Mouse (Mus musculus): Measurements from ENCODE around the gene Tbc1d2b. TPM values are rescaled to one million over a fixed set of nuclear protein-coding genes. Genes with fewer than 3 reads are reported as not detected.

Tbc1d2b gene
- polyA plus RNA-seq, 1 experiment from 2014 or later: 6.7 TPM

GRCm38 (mm10) chr9:90262063-90262462 lies 8.5 kb downstream of the Tbc1d2b start:
- H3K27me3 ChIP-seq (ENCODE audit: control insufficient read depth, insufficient read depth, low read length): no peaks in the 10 kb centered on the region
- H3K4me3 ChIP-seq (ENCODE audit: low read depth, low read length): no peak overlapping the region
- no peak; the same call in 1 of the 2 replicates for ATAC-seq (replicated peaks; ENCODE audit: insufficient number of reproducible peaks, low FRiP score, low TSS enrichment)
- peak overlapping the region; percentile 27; the same call in 1 of the 2 replicates for H3K4me2 ChIP-seq
- 36% methylated on average over 3 of the region's 3 CpGs for WGBS (ENCODE audit: insufficient replicate concordance)
- no peaks in the 10 kb centered on the region for H3K36me3 ChIP-seq (ENCODE audit: control insufficient read depth, insufficient read depth, low read length)
- no peak overlapping the region for H3K27ac ChIP-seq (ENCODE audit: low read depth, low read length)
- H3K9ac ChIP-seq (ENCODE audit: low read depth, low read length): no peak overlapping the region
- peaks cover 42% of the 10 kb centered on the region for H3K4me1 ChIP-seq (ENCODE audit: control insufficient read depth, insufficient read depth, low read length)
- no peaks in the 10 kb centered on the region for H3K9me3 ChIP-seq (replicated peaks; ENCODE audit: control insufficient read depth, low read length)

DNA sequence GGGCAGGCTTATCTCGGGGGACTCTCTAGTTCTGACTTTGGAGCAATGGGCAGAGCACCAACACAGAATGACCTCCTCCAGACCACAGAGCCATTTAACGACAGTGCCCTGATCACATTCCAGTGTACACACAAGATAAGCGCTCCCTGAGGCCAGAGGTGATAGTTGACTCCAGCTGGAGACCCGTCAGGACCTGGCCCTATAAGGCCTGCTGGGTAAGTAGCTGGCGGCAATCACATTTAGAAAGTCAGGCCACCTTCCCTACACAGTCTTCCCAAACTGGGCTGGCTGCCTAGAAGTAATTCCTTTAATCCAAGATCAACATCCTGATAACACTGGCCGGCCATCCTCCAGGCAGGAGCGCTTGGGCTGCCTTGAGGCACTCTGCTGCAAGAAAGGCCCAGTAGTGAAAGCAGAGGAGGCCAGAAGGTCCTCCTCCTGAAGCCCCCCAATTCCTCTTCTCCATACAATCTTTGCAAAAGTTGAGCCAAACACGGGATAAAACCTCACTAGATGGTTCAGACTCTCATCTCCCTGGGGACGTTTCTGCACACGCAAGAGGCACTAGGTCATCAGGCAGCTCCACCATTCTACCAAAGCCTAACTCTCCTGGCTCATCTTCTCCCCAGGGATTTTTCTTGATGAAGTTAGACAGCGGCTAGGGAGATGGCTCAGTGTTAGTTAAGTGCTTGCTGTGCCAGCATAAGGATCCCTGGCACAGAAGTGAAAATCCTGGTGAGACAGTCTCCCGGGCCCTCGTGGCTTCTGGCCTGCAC lies 9.8 kb downstream of the Tbc1d2b start:
- Histone ChIP-seq H3K27me3 (ENCODE audit: control insufficient read depth, insufficient read depth, low read length) (no peaks in the 10 kb centered on the region), H3K9me3 (replicated peaks; ENCODE audit: control insufficient read depth, low read length) (no peaks in the 10 kb centered on the region), H3K27ac (ENCODE audit: low read depth, low read length) (peak overlapping the region; percentile 83), H3K4me1 (ENCODE audit: control insufficient read depth, insufficient read depth, low read length) (peaks cover 44% of the 10 kb centered on the region), H3K9ac (ENCODE audit: low read depth, low read length) (peak overlapping the region; percentile 46; the same call in 1 of the 2 replicates), H3K36me3 (ENCODE audit: control insufficient read depth, insufficient read depth, low read length) (no peaks in the 10 kb centered on the region), H3K4me2 (peak overlapping the region; percentile 38), H3K4me3 (ENCODE audit: low read depth, low read length) (no peak overlapping the region)
- 35% methylated on average over 13 of the region's 13 CpGs for WGBS (ENCODE audit: insufficient replicate concordance)
- ATAC-seq (replicated peaks; ENCODE audit: insufficient number of reproducible peaks, low FRiP score, low TSS enrichment): peak; percentile 79

- 54% methylated on average over 6 of the region's 6 CpGs for WGBS (ENCODE audit: insufficient replicate concordance)
- Histone ChIP-seq H3K27me3 (ENCODE audit: control insufficient read depth, insufficient read depth, low read length) (no peaks in the 10 kb centered on the region), H3K4me3 (ENCODE audit: low read depth, low read length) (no peak overlapping the region), H3K9me3 (replicated peaks; ENCODE audit: control insufficient read depth, low read length) (no peaks in the 10 kb centered on the region), H3K4me1 (ENCODE audit: control insufficient read depth, insufficient read depth, low read length) (peaks cover 46% of the 10 kb centered on the region), H3K27ac (ENCODE audit: low read depth, low read length) (peak overlapping the region; percentile 83), H3K4me2 (no peak overlapping the region; the same call in 1 of the 2 replicates), H3K9ac (ENCODE audit: low read depth, low read length) (no peak overlapping the region), H3K36me3 (ENCODE audit: control insufficient read depth, insufficient read depth, low read length) (no peaks in the 10 kb centered on the region)
- no peak for ATAC-seq (replicated peaks; ENCODE audit: insufficient number of reproducible peaks, low FRiP score, low TSS enrichment)
These were observed 10.5 kb downstream of the Tbc1d2b start for GRCm38 (mm10) chr9:90260079-90260478.

DNA sequence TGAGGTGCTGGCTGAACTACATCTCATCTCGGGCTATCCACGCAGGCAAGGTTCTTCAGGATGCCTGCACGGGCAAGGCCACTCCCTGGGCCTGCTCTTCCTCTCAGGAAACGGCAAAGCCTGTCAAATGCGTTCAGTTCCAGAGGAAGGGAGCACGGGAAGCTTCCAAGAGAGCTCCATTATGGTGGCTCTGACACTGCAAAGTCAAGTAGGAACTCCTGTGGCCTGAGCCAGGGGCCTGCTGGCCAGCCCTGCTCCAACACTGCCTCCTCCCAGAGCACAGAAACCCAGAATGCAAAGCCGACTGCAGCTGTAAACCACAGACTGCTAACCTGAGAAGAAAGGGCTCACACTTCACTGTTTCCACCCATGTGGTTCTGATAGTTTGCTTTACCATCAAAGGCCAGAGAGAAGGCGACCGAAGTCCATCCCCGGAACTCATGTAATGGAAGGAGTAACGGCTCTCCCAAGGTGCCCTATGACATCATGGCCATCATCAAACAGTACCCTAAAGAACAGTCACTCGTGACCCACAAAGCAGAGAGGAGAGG lies 11.1 kb downstream of the Tbc1d2b start:
- Histone ChIP-seq H3K4me2 (no peak overlapping the region), H3K27me3 (ENCODE audit: control insufficient read depth, insufficient read depth, low read length) (no peaks in the 10 kb centered on the region), H3K27ac (ENCODE audit: low read depth, low read length) (peak overlapping the region; percentile 83; the same call in 1 of the 2 replicates), H3K4me1 (ENCODE audit: control insufficient read depth, insufficient read depth, low read length) (peaks cover 46% of the 10 kb centered on the region), H3K4me3 (ENCODE audit: low read depth, low read length) (no peak overlapping the region), H3K36me3 (ENCODE audit: control insufficient read depth, insufficient read depth, low read length) (no peaks in the 10 kb centered on the region), H3K9ac (ENCODE audit: low read depth, low read length) (no peak overlapping the region), H3K9me3 (replicated peaks; ENCODE audit: control insufficient read depth, low read length) (no peaks in the 10 kb centered on the region)
- no peak for ATAC-seq (replicated peaks; ENCODE audit: insufficient number of reproducible peaks, low FRiP score, low TSS enrichment)
- 68% methylated on average over 12 of the region's 12 CpGs for WGBS (ENCODE audit: insufficient replicate concordance)

DNA sequence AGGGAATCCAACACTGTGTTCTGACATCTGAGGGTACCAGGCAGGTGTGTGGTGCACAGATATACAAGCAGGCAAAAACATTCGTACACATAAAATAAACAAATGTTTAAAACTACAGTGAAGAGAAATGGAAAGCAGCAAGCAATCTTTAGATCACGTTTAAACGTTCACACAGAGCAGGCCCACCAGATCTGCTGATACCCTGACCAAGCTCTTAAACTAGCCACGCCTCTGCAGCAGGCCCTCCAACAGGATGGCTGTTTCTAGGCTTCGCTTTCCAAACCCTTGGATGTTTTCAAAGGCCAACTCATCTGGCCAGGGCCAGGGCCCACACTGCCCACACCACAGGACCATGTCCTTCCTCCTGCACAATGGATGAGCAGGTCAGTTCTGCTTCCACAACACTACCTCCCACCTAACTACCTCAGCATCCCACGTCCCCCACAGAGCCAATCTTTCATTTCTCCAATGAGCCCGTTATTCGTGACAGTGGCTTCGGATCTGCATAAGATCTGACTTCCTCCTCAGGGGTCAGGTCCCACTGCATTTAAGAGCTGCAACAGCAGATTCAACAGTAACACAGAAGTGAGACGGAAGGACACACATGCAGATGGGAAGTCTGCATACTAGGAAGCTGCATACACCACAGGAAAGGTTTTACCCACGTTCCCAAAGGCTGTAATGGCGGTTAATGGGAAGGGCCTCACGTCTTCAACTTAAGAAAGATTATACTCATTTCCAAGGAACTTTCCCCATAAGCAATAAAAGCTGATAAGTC lies 12.7 kb downstream of the Tbc1d2b start:
- Histone ChIP-seq H3K27ac (ENCODE audit: low read depth, low read length) (no peak overlapping the region), H3K4me2 (no peak overlapping the region), H3K9me3 (replicated peaks; ENCODE audit: control insufficient read depth, low read length) (no peaks in the 10 kb centered on the region), H3K36me3 (ENCODE audit: control insufficient read depth, insufficient read depth, low read length) (no peaks in the 10 kb centered on the region), H3K27me3 (ENCODE audit: control insufficient read depth, insufficient read depth, low read length) (no peaks in the 10 kb centered on the region), H3K4me1 (ENCODE audit: control insufficient read depth, insufficient read depth, low read length) (peaks cover 46% of the 10 kb centered on the region), H3K4me3 (ENCODE audit: low read depth, low read length) (no peak overlapping the region), H3K9ac (ENCODE audit: low read depth, low read length) (no peak overlapping the region)
- WGBS (ENCODE audit: insufficient replicate concordance): 78% methylated on average over 13 of the region's 13 CpGs
- ATAC-seq (replicated peaks; ENCODE audit: insufficient number of reproducible peaks, low FRiP score, low TSS enrichment): no peak

GRCm38 (mm10) chr9:90257220-90257619 lies 13.4 kb downstream of the Tbc1d2b start:
- Histone ChIP-seq H3K9me3 (replicated peaks; ENCODE audit: control insufficient read depth, low read length) (no peaks in the 10 kb centered on the region), H3K4me3 (ENCODE audit: low read depth, low read length) (no peak overlapping the region), H3K4me1 (ENCODE audit: control insufficient read depth, insufficient read depth, low read length) (peaks cover 46% of the 10 kb centered on the region), H3K36me3 (ENCODE audit: control insufficient read depth, insufficient read depth, low read length) (no peaks in the 10 kb centered on the region), H3K27me3 (ENCODE audit: control insufficient read depth, insufficient read depth, low read length) (no peaks in the 10 kb centered on the region), H3K27ac (ENCODE audit: low read depth, low read length) (no peak overlapping the region), H3K9ac (ENCODE audit: low read depth, low read length) (0 out of 2 replicates have a peak overlapping the region, but pooled peaks have one; percentile 8), H3K4me2 (no peak overlapping the region)
- no peak for ATAC-seq (replicated peaks; ENCODE audit: insufficient number of reproducible peaks, low FRiP score, low TSS enrichment)
- 65% methylated on average over 7 of the region's 7 CpGs for WGBS (ENCODE audit: insufficient replicate concordance)

DNA sequence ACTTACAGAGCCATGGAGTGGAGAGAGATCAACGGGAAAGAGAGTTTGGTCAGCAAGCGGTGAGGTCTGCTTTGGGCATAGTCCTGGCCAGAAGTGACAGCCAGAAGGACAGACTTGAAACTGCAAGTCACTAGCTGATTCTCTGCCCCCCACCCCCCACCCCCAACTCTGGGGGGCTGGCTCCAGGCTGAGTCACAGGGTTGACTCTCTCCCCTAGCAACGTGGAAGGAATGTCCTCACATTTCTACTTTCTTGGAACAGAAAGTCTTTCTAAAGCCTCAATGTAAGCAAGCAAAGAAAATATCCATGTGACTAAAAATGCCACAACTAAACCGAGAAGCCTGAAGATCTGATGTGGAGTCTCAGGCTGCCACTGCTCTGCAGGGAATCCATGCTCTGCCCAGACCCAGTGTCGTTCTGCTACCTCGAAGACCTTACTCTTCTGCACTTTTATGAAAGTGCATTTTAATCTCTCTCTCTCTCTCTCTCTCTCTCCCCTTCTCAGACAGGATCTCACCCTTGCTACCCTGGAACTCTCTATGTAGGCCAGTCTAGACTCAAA lies 14.7 kb downstream of the Tbc1d2b start:
- Histone ChIP-seq H3K9ac (ENCODE audit: low read depth, low read length) (no peak overlapping the region), H3K4me2 (no peak overlapping the region; the same call in 1 of the 2 replicates), H3K36me3 (ENCODE audit: control insufficient read depth, insufficient read depth, low read length) (no peaks in the 10 kb centered on the region), H3K9me3 (replicated peaks; ENCODE audit: control insufficient read depth, low read length) (no peaks in the 10 kb centered on the region), H3K27me3 (ENCODE audit: control insufficient read depth, insufficient read depth, low read length) (no peaks in the 10 kb centered on the region), H3K27ac (ENCODE audit: low read depth, low read length) (no peak overlapping the region), H3K4me1 (ENCODE audit: control insufficient read depth, insufficient read depth, low read length) (peaks cover 40% of the 10 kb centered on the region), H3K4me3 (ENCODE audit: low read depth, low read length) (no peak overlapping the region)
- ATAC-seq (replicated peaks; ENCODE audit: insufficient number of reproducible peaks, low FRiP score, low TSS enrichment): no peak
- 38% methylated on average over 6 of the region's 6 CpGs for WGBS (ENCODE audit: insufficient replicate concordance)

GRCm38 (mm10) chr9:90253181-90253580 lies 17.4 kb downstream of the Tbc1d2b start:
- Histone ChIP-seq H3K36me3 (ENCODE audit: control insufficient read depth, insufficient read depth, low read length) (no peaks in the 10 kb centered on the region), H3K4me2 (no peak overlapping the region), H3K9ac (ENCODE audit: low read depth, low read length) (no peak overlapping the region), H3K27me3 (ENCODE audit: control insufficient read depth, insufficient read depth, low read length) (no peaks in the 10 kb centered on the region), H3K9me3 (replicated peaks; ENCODE audit: control insufficient read depth, low read length) (no peaks in the 10 kb centered on the region), H3K4me3 (ENCODE audit: low read depth, low read length) (no peak overlapping the region), H3K4me1 (ENCODE audit: control insufficient read depth, insufficient read depth, low read length) (peaks cover 37% of the 10 kb centered on the region), H3K27ac (ENCODE audit: low read depth, low read length) (no peak overlapping the region)
- 92% methylated on average over 2 of the region's 2 CpGs for WGBS (ENCODE audit: insufficient replicate concordance)
- no peak for ATAC-seq (replicated peaks; ENCODE audit: insufficient number of reproducible peaks, low FRiP score, low TSS enrichment)
